Mouse (Mus musculus) layer of hippocampus, adult 9-10 months (tissue): ENCODE measurements around the gene Phactr4.

Experiments
- DNase-seq: peaks from one replicate; pipeline ENCODE4 v3.0.0; 2022; ENCODE audit warnings: low spot score

The Phactr4 gene

DNA sequence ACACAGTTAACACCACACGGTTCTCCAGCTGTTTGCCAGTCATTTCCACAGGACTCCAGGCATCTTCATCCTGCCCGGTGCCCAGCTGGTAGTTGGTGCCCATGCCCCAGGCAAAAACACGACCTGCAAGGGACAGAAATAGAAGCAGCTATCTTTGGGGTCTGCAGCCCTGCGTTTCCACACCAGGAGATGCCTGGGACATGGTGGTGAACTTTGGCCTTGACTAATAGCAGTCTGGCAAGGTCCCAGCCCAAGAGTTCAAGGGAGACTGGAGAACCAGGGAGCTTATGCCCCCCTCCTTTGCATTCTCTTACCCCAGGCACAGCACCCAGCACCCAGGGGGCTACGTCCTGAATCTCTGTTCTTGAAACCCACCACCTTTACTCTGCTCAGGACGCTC lies 89.4 kb downstream of the Phactr4 start:
- no peak for DNase-seq

DNA sequence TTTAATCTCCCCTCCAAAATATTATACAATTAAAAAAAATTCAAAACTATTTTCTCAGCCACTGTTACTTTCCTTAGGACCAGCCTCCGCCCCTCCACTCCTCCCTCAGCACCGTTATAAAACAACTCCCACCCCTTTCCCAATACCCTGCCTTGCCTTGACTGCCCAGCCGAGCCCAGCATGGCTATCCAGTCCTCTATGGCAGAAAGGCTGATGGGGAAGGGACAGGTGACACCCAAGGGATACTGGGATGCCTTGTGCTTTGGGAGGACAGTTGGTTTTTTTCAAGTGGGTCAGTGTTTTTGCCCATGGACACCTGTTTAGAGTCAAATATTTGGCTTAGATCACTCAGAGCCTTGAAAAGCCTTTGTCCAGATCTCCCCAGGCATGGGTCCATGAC lies 90.3 kb downstream of the Phactr4 start:
- no peak for DNase-seq

DNA sequence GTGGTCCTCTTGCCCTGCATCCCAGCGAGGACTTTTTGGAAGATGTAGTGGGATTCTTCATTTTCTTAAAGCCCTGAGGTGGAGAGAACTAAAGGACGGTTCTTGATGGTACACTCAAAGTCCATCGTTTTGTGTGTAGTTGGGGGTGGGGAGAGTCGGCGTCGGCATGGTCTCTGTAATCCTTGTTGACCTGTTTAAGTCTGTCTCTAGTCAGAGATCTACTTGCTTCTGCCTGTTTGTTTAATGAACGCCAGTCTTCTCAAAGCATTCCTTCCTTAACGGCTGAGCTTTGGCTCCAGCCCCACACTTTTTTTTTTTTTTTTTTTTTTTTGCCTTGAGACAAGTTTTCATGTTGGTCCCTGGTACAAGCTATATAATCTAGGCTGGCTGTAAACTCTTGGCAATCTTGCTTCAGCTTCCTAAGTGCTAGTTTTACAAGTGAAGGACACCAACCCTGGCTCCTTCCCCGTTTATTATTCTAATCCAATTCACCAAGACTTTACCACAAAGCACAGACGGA lies 92.4 kb downstream of the Phactr4 start:
- no peak for DNase-seq

- DNase-seq, result no peak
Observed at GRCm38 (mm10) chr4:132329115-132329834, 93.0 kb downstream of the Phactr4 start, which contains the start of gene Trnau1ap. Gene Trnau1ap, minus strand, starts transcription at chr4:132329538.

DNA sequence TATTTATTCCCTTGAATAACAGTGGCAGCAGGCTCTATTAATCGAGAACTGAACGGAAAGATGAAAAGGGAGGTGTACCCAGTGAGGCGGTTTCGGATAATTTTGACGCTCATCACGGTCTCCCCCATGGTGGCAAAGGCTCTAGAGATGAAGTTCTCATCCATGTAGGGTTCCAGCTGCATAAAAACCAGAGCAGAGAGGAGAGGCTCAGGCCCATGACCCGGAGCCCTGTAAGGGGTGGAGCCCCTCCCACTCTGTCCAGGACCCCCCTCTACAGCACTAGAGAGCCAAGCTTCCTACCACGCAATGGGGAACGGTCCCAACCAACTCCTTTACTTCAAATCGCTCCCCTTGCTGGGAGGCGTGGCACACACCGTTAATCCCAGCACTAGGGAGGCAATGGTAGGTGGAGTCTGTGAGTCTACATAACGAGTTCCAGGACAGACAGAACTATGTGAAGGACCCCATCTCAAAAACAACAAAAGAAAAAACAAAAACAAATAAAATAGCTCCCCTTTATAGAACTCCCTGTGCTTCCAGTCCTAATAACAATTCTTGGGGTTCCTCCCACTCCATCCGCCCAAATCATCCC lies 93.8 kb downstream of the Phactr4 start:
- no peak for DNase-seq

DNA sequence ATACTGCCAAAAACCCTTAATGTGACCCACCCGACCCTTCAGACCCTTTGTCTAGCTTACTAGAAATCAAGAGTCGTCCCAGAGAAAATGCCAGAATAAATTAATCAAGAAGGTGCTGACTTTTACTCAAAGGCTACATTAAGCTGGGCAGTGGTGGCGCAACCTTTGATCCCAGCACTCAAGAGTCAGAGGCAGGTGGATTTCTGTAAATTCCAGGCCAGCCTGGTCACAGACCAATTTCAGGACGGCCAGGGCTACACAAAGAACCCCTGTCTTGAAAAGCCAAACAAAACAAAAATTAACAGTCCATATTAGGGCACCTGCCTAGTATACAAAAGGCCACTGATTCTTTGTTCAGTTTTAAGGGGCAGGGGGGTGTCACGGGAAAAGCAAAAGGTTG lies 95.8 kb downstream of the Phactr4 start:
- DNase-seq, result no peak

- DNase-seq, result no peak
Observed at GRCm38 (mm10) chr4:132315711-132316110, 106.6 kb downstream of the Phactr4 start.

DNA sequence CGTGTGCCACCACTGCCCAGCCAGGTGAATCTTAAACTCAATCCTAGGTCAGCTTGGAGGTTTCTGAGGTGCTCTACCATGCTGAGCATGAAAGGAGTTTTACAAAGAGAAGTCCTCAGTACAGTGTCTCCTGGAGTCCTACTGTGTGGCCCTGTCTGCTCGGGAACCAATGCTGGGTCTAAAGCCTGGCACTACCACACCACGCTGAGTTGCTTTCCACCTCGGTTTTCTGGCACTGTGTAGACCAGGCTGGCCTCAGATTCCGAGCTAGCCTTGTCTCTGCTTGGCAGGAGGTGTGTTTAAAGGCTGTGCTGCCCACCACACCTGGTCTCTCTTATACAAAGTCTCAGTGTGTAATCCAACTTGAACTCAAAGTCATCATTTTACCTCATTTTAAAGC lies 109.7 kb downstream of the Phactr4 start:
- DNase-seq, result no peak

DNA sequence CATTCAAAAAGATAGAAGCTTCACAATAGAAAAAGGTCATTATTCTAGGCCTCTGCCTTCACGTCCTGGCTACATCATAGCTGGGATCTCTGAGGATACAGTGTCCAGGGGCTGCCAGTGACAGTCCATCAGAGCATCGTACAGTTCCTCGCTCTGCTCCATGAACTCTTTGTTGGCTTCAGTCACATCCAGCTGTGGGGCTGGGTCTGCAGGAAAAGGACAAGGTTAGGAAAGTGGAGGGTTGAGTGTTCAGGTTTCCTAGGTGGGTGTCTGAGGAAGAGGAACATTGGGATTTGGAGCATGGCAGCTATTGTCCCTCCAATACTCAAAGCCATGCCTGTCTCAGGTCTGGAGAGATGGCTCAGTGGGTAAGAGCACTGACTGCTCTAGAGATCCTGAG lies 110.5 kb downstream of the Phactr4 start:
- no peak for DNase-seq

GRCm38 (mm10) chr4:132311209-132311608 lies 111.1 kb downstream of the Phactr4 start:
- DNase-seq, result no peak

DNA sequence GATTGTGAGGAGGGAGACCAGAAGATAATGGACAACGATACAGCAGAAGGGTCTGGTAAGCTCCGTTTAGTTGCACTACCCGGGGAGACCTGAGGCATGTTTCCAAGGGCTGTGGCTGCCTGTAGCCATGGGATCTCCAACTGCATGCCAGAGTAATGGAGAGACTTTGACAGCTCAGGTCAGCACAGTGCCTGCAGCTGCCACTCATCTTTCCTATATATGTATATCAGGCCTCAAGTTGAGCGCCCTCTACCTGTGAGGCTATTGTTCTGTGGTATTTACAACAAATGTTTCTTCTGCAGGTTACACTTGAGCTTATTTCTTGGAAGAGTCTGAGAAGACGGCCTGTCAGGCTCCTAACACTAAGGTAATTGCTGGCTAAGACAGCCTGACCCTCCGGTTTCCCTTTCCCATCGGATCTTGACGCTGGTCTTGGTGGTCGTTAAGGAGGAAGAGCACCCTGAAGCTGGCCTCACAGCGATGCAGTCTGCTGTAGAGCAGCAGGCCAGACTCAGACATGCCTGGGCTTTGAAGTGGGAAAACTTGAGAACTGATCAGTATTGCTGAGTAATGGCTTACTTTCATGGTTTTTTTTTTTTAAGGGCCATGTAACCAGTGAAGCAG lies 112.3 kb downstream of the Phactr4 start:
- no peak for DNase-seq

DNA sequence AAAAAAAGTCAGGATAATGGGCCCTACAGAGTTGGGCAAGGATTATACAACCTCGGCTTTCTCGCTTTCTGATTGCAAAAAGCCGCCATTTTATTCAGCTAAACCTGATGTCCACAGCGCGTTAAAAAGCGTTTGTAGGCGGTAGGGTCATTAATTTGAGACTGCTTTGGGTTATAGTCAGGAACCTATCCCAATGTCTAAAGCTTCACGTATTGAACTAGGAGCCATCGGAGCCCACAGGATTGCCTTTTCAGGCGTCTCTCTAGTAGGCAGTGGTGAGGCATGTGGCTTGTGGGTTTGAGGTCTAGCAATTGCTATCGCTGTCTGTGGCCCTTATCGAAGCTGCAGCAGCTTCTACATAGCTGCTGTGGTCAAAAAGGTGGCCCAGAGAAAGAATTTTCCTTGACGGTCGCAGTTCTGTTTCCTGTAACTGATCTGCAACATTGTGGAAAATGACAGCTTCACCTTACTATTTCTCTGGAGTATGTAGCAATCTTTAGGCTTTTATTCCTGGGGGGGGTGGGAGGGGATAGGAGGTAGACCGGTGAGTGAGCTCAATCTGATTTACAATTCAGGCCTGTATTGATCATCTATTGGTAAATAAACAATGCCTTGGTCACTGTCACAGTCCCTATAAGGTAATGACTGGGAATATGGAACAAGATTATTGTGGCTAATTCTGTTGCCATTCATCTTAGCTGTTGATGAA lies 113.0 kb downstream of the Phactr4 start:
- DNase-seq, result no peak

GRCm38 (mm10) chr4:132308437-132309139 lies 113.7 kb downstream of the Phactr4 start:
- DNase-seq, result peak; percentile 85

- DNase-seq, result no peak
Observed at GRCm38 (mm10) chr4:132306004-132306403, 116.3 kb downstream of the Phactr4 start.
